Mouse (Mus musculus): ENCODE results near the gene Ppm1f. TPM values are rescaled to one million over a fixed set of nuclear protein-coding genes. Genes with fewer than 3 reads are reported as not detected.

Gene Ppm1f
- polyA plus RNA-seq, 1 experiment from 2014 or later = 37.5 TPM

Other genes with a start within 250 kb of the Ppm1f start
- not detected in 2 replicates for gene Olfr19, start 220.1 kb upstream of the Ppm1f start, polyA plus RNA-seq (2015; fragmentation: Nextera tagmentation; extraction: Ambion mirVana)
- 0.11 and 0.13 TPM in 2 replicates for gene Spag6l, start 67.0 kb upstream of the Ppm1f start, polyA plus RNA-seq (2015; fragmentation: Nextera tagmentation; extraction: Ambion mirVana)
- 0.23 TPM in 1 of 2 replicates, not detected in the other for gene Igll1, start 32.5 kb upstream of the Ppm1f start, polyA plus RNA-seq (2015; fragmentation: Nextera tagmentation; extraction: Ambion mirVana)
- gene Top3b, start 25.7 kb upstream of the Ppm1f start, polyA plus RNA-seq (2015; fragmentation: Nextera tagmentation; extraction: Ambion mirVana) = 67.4 and 85.0 TPM in 2 replicates
- 2.2 and 2.9 TPM in 2 replicates for gene Vpreb1, start 25.6 kb upstream of the Ppm1f start, polyA plus RNA-seq (2015; fragmentation: Nextera tagmentation; extraction: Ambion mirVana)
- gene Mapk1, start 86.9 kb downstream of the Ppm1f start, polyA plus RNA-seq (2015; fragmentation: Nextera tagmentation; extraction: Ambion mirVana) = 145 and 155 TPM in 2 replicates
- gene Ypel1, start 173.2 kb downstream of the Ppm1f start, polyA plus RNA-seq (2015; fragmentation: Nextera tagmentation; extraction: Ambion mirVana) = 53.8 and 57.3 TPM in 2 replicates
- 150 and 158 TPM in 2 replicates for gene Ppil2, start 214.8 kb downstream of the Ppm1f start, polyA plus RNA-seq (2015; fragmentation: Nextera tagmentation; extraction: Ambion mirVana)
- gene 2610318N02Rik, start 228.7 kb downstream of the Ppm1f start, polyA plus RNA-seq (2015; fragmentation: Nextera tagmentation; extraction: Ambion mirVana) = 70.7 and 78.6 TPM in 2 replicates
- gene Sdf2l1, start 235.9 kb downstream of the Ppm1f start, polyA plus RNA-seq (2015; fragmentation: Nextera tagmentation; extraction: Ambion mirVana) = 47.7 and 58.0 TPM in 2 replicates
- 7.2 and 7.6 TPM in 2 replicates for gene Ydjc, start 248.2 kb downstream of the Ppm1f start, polyA plus RNA-seq (2015; fragmentation: Nextera tagmentation; extraction: Ambion mirVana)